Mouse (Mus musculus): ENCODE results near the gene Serbp1. TPM values are rescaled to one million over a fixed set of nuclear protein-coding genes. Genes with fewer than 3 reads are reported as not detected.
A peak's percentile ranks its signal among the peaks of the same experiment; 100 is the strongest.

Serbp1 gene
- polyA plus RNA-seq, 1 experiment: 342 TPM

DNA sequence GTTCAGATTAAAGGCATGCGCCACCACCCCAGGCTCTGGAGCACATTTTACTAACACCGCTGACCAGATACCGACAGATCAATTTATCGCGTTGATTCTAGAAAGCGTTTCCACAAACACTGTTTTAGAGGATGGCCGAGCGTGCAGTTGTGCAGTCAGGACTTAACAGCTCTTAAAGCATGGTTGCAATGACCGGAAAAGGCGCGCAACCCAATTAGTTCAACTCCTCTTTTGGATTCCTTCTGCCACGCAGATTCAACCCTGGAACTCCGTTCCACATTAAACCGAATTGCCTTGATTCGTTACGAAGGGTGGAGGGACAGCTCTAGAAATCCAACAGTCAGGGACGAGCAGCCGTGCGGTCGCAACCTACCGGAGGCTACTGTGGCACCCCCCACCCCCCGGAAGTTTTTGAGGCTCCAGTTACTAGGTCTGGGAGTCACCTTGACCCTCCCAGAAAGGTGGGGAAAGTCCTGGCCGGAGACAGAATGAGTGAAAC, 28.2 kb downstream of the Serbp1 start:
- Histone ChIP-seq H3K4me1 (ENCODE audit: control insufficient read depth, insufficient read depth, insufficient read length, low read length) (no peaks in the 10 kb centered on the region; the same call in 1 of the 2 replicates), H3K4me3 (ENCODE audit: insufficient read depth, low read depth, low read length) (peak overlapping the region; percentile 73), H3K27ac (replicated peaks; ENCODE audit: low read depth, low read length) (peak overlapping the region; percentile 92)

GRCm38 (mm10) chr6:67266664-67267407, 28.9 kb downstream of the Serbp1 start:
- Histone ChIP-seq H3K4me3 (ENCODE audit: insufficient read depth, low read depth, low read length) (peak overlapping the region; percentile 93), H3K4me1 (ENCODE audit: control insufficient read depth, insufficient read depth, insufficient read length, low read length) (no peaks in the 10 kb centered on the region; the same call in 1 of the 2 replicates), H3K27ac (replicated peaks; ENCODE audit: low read depth, low read length) (peak overlapping the region; percentile 92)

- H3K4me3 ChIP-seq (ENCODE audit: insufficient read depth, low read depth, low read length): peak overlapping the region; percentile 93
- H3K4me1 ChIP-seq (ENCODE audit: control insufficient read depth, insufficient read depth, insufficient read length, low read length): no peaks in the 10 kb centered on the region; the same call in 1 of the 2 replicates
- peak overlapping the region; percentile 73 for H3K27ac ChIP-seq (replicated peaks; ENCODE audit: low read depth, low read length)
Observed at GRCm38 (mm10) chr6:67267408-67268244, 29.6 kb downstream of the Serbp1 start.

DNA sequence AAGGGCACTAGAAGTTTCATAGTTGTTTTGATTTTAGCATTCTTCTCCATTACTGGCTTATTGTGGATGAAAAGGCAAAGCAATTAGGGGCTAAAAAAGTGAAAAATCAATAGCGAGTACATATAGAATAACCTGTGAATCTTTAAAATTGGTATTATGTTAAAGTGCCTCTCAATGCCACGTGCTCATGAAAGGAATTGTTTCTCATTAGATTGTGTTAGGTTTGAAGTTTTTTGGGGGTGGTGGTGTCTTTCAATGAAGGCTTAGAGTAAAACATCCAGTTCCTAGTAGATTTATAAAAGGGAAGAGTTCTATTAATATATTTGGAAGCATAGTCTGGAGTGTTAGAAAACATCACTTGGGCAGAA, 30.3 kb downstream of the Serbp1 start:
- no peak overlapping the region for H3K27ac ChIP-seq (replicated peaks; ENCODE audit: low read depth, low read length)
- H3K4me3 ChIP-seq (ENCODE audit: insufficient read depth, low read depth, low read length): peak overlapping the region; percentile 93
- no peaks in the 10 kb centered on the region; the same call in 1 of the 2 replicates for H3K4me1 ChIP-seq (ENCODE audit: control insufficient read depth, insufficient read depth, insufficient read length, low read length)

DNA sequence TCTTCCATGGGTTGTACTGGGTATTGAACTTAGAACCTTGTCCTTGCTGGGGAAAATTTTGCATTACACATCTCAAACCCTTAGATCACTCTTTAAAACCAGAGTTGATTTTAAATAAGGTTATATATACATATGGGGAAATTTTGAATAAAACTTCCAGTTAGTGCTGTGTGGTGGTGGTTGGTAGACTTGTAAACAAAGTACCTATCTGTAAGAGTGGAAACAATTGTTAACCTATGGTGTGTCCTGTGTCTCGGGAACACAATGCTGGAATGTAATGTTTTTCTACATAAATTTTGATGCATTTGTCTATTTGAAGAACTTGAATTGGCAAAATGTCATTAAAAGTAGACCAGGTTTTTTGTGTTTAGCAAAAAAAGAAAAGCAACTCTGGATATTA, 31.0 kb downstream of the Serbp1 start:
- no peaks in the 10 kb centered on the region; the same call in 1 of the 2 replicates for H3K4me1 ChIP-seq (ENCODE audit: control insufficient read depth, insufficient read depth, insufficient read length, low read length)
- no peak overlapping the region for H3K4me3 ChIP-seq (ENCODE audit: insufficient read depth, low read depth, low read length)
- no peak overlapping the region for H3K27ac ChIP-seq (replicated peaks; ENCODE audit: low read depth, low read length)

DNA sequence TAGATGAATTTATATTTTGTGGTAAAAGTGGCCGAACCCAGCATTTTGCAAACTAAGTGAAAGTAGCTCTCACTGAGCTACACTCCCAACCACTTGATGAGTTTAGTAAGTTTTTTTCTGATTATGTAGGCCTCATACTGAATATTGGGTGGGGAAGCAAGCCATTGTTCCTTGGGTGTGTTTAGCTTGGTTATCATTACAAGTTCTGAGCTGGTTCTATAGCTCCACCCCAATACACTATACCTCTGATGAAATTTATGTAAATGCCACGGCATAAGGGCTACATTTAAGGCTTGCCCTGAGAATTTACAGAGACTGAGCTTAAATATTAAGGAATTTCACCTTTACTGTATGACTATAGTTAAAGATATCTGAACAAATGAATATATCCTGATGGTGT, 31.5 kb downstream of the Serbp1 start:
- H3K27ac ChIP-seq (replicated peaks; ENCODE audit: low read depth, low read length): no peak overlapping the region
- H3K4me1 ChIP-seq (ENCODE audit: control insufficient read depth, insufficient read depth, insufficient read length, low read length): no peaks in the 10 kb centered on the region; the same call in 1 of the 2 replicates
- H3K4me3 ChIP-seq (ENCODE audit: insufficient read depth, low read depth, low read length): no peak overlapping the region

GRCm38 (mm10) chr6:67277944-67278343, 40.0 kb downstream of the Serbp1 start:
- no peak overlapping the region for H3K4me3 ChIP-seq (ENCODE audit: insufficient read depth, low read depth, low read length)
- no peaks in the 10 kb centered on the region for H3K4me1 ChIP-seq (ENCODE audit: control insufficient read depth, insufficient read depth, insufficient read length, low read length)
- no peak overlapping the region for H3K27ac ChIP-seq (replicated peaks; ENCODE audit: low read depth, low read length)

DNA sequence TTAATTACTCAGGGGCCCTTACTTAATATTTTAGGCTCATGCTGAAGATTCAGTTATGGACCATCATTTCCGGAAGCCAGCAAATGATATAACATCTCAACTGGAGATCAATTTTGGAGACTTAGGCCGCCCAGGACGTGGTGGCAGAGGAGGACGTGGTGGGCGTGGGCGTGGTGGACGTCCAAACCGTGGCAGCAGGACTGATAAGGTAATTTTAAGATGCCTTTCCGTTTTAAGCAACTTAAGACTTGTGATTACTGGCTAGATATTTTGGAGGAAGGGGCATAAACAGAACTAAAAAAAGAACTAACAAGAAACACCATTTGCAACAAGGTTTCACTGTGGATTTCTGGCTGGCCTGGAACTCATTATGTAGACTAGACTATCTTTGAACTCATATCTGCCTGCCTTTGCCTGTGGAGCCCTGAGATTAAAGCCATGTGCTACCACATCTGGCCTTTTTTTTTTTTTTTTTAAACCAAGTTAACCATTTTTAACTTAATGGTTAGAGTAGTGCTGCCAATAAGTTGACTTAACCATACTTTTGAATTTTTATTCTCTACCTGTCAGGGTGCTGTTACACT, 43.7 kb downstream of the Serbp1 start:
- no peak overlapping the region for H3K4me3 ChIP-seq (ENCODE audit: insufficient read depth, low read depth, low read length)
- H3K27ac ChIP-seq (replicated peaks; ENCODE audit: low read depth, low read length): no peak overlapping the region
- H3K4me1 ChIP-seq (ENCODE audit: control insufficient read depth, insufficient read depth, insufficient read length, low read length): no peaks in the 10 kb centered on the region

GRCm38 (mm10) chr6:67282897-67283296, 44.9 kb downstream of the Serbp1 start:
- no peak overlapping the region for H3K4me3 ChIP-seq (ENCODE audit: insufficient read depth, low read depth, low read length)
- H3K27ac ChIP-seq (replicated peaks; ENCODE audit: low read depth, low read length): no peak overlapping the region
- H3K4me1 ChIP-seq (ENCODE audit: control insufficient read depth, insufficient read depth, insufficient read length, low read length): no peaks in the 10 kb centered on the region

- H3K4me1 ChIP-seq (ENCODE audit: control insufficient read depth, insufficient read depth, insufficient read length, low read length): no peaks in the 10 kb centered on the region
- no peak overlapping the region for H3K4me3 ChIP-seq (ENCODE audit: insufficient read depth, low read depth, low read length)
- no peak overlapping the region for H3K27ac ChIP-seq (replicated peaks; ENCODE audit: low read depth, low read length)
Observed at GRCm38 (mm10) chr6:67292042-67292623, 54.2 kb downstream of the Serbp1 start.

DNA sequence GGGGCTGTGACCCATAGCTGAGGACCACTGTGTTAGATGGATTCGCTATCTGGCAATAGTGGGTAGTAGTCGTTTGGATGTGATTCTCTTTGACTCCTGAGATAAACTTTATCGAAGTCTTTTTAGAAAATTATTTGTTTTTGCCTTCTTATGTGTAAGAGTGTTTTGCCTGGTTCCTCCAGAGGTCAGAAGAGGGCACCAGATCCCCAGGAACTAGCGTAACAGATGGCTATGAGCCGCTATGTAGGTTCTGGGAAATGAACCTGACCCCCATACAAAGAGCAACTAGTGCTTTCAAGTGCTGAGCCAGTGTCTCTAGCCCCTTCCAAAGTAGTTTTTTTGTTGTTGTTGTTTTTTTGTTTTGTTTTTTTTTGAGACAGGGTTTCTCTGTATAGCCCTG, 58.1 kb downstream of the Serbp1 start:
- Histone ChIP-seq H3K4me3 (ENCODE audit: insufficient read depth, low read depth, low read length) (no peak overlapping the region), H3K27ac (replicated peaks; ENCODE audit: low read depth, low read length) (no peak overlapping the region), H3K4me1 (ENCODE audit: control insufficient read depth, insufficient read depth, insufficient read length, low read length) (no peaks in the 10 kb centered on the region)

GRCm38 (mm10) chr6:67298742-67299141, 60.8 kb downstream of the Serbp1 start:
- Histone ChIP-seq H3K4me1 (ENCODE audit: control insufficient read depth, insufficient read depth, insufficient read length, low read length) (no peaks in the 10 kb centered on the region), H3K27ac (replicated peaks; ENCODE audit: low read depth, low read length) (no peak overlapping the region)

DNA sequence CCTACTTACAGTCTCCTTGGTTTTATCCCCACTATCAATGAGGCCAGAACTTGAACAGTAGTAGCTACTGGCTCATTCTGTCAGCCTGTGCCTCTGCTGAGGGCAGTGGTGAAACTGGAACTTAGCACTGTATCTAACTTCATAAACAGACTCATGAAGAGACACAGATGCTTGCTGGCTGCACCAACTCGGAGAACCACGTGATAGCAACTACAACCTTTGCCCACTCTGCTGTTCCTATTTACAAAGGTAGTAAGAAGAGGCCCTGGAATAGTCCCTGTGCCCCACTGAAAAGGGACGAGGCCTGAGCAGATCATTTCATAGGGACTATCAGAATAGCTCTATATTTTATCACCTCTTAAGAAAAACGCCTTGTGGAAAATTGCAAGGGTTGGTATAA, 62.3 kb downstream of the Serbp1 start:
- H3K4me3 ChIP-seq (ENCODE audit: insufficient read depth, low read depth, low read length): no peak overlapping the region
- no peak overlapping the region for H3K27ac ChIP-seq (replicated peaks; ENCODE audit: low read depth, low read length)
- no peaks in the 10 kb centered on the region for H3K4me1 ChIP-seq (ENCODE audit: control insufficient read depth, insufficient read depth, insufficient read length, low read length)

More at GRCm38 (mm10) chr6:67298742-67299141, 60.8 kb downstream of the Serbp1 start:
- no peak overlapping the region for H3K4me3 ChIP-seq (ENCODE audit: insufficient read depth, low read depth, low read length)

DNA sequence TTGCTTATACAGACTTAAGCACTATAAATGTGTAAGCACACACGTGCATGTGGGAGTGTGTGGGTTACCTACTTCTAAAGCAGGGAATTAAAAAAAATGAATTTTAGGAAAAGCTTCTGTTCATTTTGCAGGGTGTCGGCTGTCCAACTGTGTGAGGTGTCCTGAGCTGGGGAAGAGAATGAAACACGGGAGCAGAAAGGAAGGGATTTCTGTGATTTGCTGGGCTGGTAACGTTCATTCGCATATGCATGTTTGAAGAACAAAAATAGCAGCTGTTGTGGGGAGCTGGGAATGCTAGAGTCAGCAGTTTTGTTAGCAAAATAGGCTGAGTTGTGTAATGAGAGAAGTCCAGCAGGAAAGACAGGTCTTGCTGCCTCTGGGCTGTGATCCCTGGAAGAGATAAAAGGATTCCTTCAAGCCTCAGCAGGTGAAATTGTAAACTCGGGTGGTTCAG, 62.8 kb downstream of the Serbp1 start:
- no peak overlapping the region for H3K27ac ChIP-seq (replicated peaks; ENCODE audit: low read depth, low read length)
- H3K4me1 ChIP-seq (ENCODE audit: control insufficient read depth, insufficient read depth, insufficient read length, low read length): no peaks in the 10 kb centered on the region
- no peak overlapping the region for H3K4me3 ChIP-seq (ENCODE audit: insufficient read depth, low read depth, low read length)

DNA sequence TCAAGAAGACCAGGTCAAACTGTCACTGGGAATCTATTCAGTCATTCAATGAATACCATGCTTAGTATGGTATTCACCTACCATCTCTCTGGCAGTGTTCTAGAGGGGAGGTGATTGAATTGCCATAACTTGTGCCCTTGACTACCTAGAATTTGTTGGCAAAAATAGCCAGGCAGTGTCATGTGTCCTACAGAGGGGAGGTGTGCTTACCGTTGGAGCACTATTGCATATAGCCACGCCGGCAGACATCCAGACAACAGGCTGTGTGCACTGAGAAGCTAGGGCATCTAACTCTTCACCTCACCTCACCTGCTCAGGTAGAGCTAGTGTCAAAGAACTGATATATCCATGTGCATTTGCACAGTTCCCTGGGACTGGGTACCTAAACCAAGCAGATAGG, 63.3 kb downstream of the Serbp1 start:
- no peak overlapping the region for H3K4me3 ChIP-seq (ENCODE audit: insufficient read depth, low read depth, low read length)
- no peak overlapping the region for H3K27ac ChIP-seq (replicated peaks; ENCODE audit: low read depth, low read length)
- H3K4me1 ChIP-seq (ENCODE audit: control insufficient read depth, insufficient read depth, insufficient read length, low read length): no peaks in the 10 kb centered on the region

Measured in brown adipose tissue, adult 24 weeks (tissue).